Comparison of ENCODE assay signal across 8 mouse cellular contexts in the genomic region with DNA sequence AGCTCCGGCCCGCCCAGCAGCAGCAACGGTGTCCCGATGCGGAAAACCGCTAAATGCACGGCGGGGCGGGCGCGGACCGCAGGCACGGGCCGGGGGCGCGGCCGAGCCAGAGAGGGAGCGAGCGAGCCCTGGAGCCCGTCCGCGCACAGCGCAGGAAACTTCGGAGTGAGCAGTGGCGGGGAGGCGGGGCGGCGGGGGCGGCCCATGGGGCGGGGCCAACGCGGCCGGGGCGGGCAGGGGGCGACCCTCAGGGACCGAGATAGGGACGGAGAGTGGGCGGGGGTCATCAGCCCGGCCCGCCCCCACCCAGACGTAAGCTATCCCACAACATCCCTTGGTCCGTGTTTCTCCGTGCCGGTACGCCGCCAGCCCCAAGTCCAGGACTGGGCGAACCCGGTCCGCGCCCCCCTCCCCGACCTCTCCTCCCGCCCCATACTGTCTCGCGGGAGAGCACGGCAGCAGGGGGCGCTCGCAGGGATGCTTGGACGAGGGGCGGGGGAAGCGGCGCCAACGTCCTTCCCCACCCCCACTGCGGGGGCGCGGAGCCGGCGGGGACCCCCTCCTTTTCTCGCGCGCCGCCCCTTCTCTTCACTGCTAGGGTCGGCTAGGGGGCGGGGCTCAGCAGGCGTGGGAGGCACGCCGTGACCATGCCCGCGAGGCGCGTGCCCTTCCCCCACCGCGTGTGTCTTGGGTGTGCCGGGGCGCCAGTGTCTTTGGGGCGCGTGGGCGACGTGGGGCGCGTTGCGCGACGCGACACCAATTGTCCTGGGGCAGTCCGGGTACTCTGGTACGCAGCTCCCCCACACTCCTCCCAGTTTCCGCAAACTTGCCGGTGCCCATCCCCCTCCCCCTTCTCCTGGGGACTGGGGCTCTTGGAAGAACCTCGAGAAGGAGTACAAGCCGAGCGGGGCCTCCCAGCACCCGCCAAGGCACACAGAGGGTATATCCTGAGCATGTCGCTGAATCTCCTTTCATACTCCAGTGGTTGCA. TPM values are rescaled to one million over a fixed set of nuclear protein-coding genes. Genes with fewer than 3 reads are reported as not detected.
DNase-seq lines count a peak whose midpoint lies in the region; ATAC-seq and TF ChIP-seq lines count a peak whose summit lies in the region.

A gene (minus strand): TSS at position 167 of the 990 bp plus-strand sequence.

- H3K27ac ChIP-seq in cortical plate, adult 2 months (ENCODE audit: insufficient read depth, low read length), result peak within 1 kb of the TSS; percentile 74; the same call in 1 of the 2 replicates
- H3K27ac ChIP-seq in heart, adult 2 months, result no peak within 1 kb of the TSS; the same call in 1 of the 2 replicates
- no peak within 1 kb of the TSS for H3K27ac ChIP-seq in liver, embryonic 14.5 days

- H3K4me1 ChIP-seq in cortical plate, adult 2 months (ENCODE audit: control insufficient read depth, insufficient read depth, low read length), result peaks cover 7% of the 10 kb centered on the region
- H3K4me1 ChIP-seq in heart, adult 2 months (ENCODE audit: control insufficient read depth, insufficient read depth, low read length), result 0 out of 2 replicates have a peak, but pooled peaks cover 1% of the 10 kb centered on the region
- no peaks in the 10 kb centered on the region for H3K4me1 ChIP-seq in liver, embryonic 14.5 days (replicated peaks; ENCODE audit: control insufficient read depth in 2 of 2, insufficient read depth in 2 of 2, low read length in 1 of 2)

- no peaks in the 10 kb centered on the region for H3K9me3 ChIP-seq in liver, embryonic 14.5 days (ENCODE audit: control insufficient read depth, low read length)

- H3K36me3 ChIP-seq in heart, adult 2 months (ENCODE audit: control insufficient read depth, insufficient read depth, low read length), result no peaks in the 10 kb centered on the region
- no peaks in the 10 kb centered on the region for H3K36me3 ChIP-seq in liver, embryonic 14.5 days (replicated peaks; ENCODE audit: control insufficient read depth, insufficient read depth, low read depth)

- intact Hi-C loops in heart, adult 2 months (cut with DNase I), result loop anchor here (5.0 kb wide), 1 partner anchor 37 kb away; no protein-coding TSS in a partner anchor

- H3K79me2 ChIP-seq in heart, adult 2 months (replicated peaks; ENCODE audit: control insufficient read depth, insufficient read depth, low read length), result no peaks in the 10 kb centered on the region

- 2% methylated on average over 96 of the region's 103 CpGs for WGBS in heart, adult 2 months
- WGBS in liver, embryonic 14.5 days (ENCODE audit: insufficient replicate concordance), result under 1% methylated on average over 90 of the region's 103 CpGs

- DNase-seq in gastrocnemius, postnatal 10 days, result peak; percentile 57
- DNase-seq in gastrocnemius, adult 8-10 months (ENCODE audit: low spot score in 2 of 2), result no peak
- DNase-seq in heart, adult 2 months, result peak; percentile 47 to 51
- DNase-seq in kidney, postnatal 14 days, result peak; percentile 67
- no peak for DNase-seq in liver, embryonic 14.5 days (ENCODE audit: low read depth in 3 of 3, low spot score in 3 of 3)
- peak; percentile 67 for DNase-seq in ovary, postnatal 14 days (ENCODE audit: low spot score)
- DNase-seq in urinary bladder, postnatal 14 days (ENCODE audit: low spot score), result peak; percentile 55

- H3K4me3 ChIP-seq in cortical plate, adult 2 months (ENCODE audit: insufficient read depth, low read length), result peak within 1 kb of the TSS; percentile 38
- H3K4me3 ChIP-seq in heart, adult 2 months, result peak within 1 kb of the TSS; percentile 54
- peak within 1 kb of the TSS; percentile 41 to 51 for H3K4me3 ChIP-seq in liver, embryonic 14.5 days (ENCODE audit: insufficient read depth in 1 of 2, low read depth in 2 of 2, low read length in 2 of 2)

- peak; percentile 59 for ATAC-seq in liver, embryonic 14.5 days (ENCODE audit: insufficient read depth)

- TF ChIP-seq EP300 in heart, adult 2 months (IDR thresholded peaks at IDR 0.05; ENCODE audit: insufficient read depth, low read depth, low read length), result no peak
- TF ChIP-seq EP300 in liver, embryonic 14.5 days (IDR thresholded peaks at IDR 0.05; ENCODE audit: low read depth), result no peak

- H3K4me2 ChIP-seq in liver, embryonic 14.5 days (ENCODE audit: low read depth), result peak within 1 kb of the TSS; percentile 48

- H3K9ac ChIP-seq in heart, adult 2 months (ENCODE audit: low read depth, low read length), result peak within 1 kb of the TSS; percentile 56
- H3K9ac ChIP-seq in liver, embryonic 14.5 days (replicated peaks), result no peak within 1 kb of the TSS

- TF ChIP-seq CTCF in cortical plate, adult 2 months (IDR thresholded peaks at IDR 0.05; ENCODE audit: extremely low read depth, insufficient read depth, low read length), result no peak
- TF ChIP-seq CTCF in heart, adult 2 months (IDR thresholded peaks at IDR 0.05), result peak; percentile 57
- TF ChIP-seq CTCF in liver, embryonic 14.5 days (IDR thresholded peaks at IDR 0.05; ENCODE audit: low read depth), result peak; percentile 45

- H3K27me3 ChIP-seq in heart, adult 2 months (ENCODE audit: control insufficient read depth, insufficient read depth, low read length), result peaks cover 6% of the 10 kb centered on the region
- peaks cover 44% of the 10 kb centered on the region for H3K27me3 ChIP-seq in liver, embryonic 14.5 days (ENCODE audit: control insufficient read depth, insufficient read depth, low read length)

- TF ChIP-seq POLR2A in cortical plate, adult 2 months (IDR thresholded peaks at IDR 0.05; ENCODE audit: extremely low read depth, insufficient read depth, low read length), result no peak
- no peak for TF ChIP-seq POLR2A in heart, adult 2 months (IDR thresholded peaks at IDR 0.05; ENCODE audit: insufficient read depth, low read depth, low read length)

RNA-seq across cellular contexts. Expression of the gene that starts here (rescaled TPM):
- total RNA-seq in gastrocnemius, postnatal 10 days (2021), result 1 to 10 TPM; 3.2 to 7.0 TPM
- 1 to 10 TPM in 3 of 4 experiments, under 1 TPM in 1; 0.68 to 1.7 (median 1.6) TPM for total RNA-seq in gastrocnemius, adult 8-10 months (2022)
- 39.6 and 49.8 TPM in 2 replicates for polyA plus RNA-seq in cortical plate, adult 2 months (2012; rRNA removed)
- 1 to 10 TPM; 4.5 to 5.5 TPM for total RNA-seq in heart, adult 2 months (2021)
- polyA plus RNA-seq in heart, adult 2 months (2012; rRNA removed), result 20.4 and 23.2 TPM in 2 replicates
- 1.2 and 1.3 TPM in 2 replicates for polyA plus RNA-seq in liver, embryonic 14.5 days (2012; rRNA removed)
- 0.13 and 0.50 TPM in 2 replicates for polyA plus RNA-seq in liver, embryonic 14.5 days (2014; fragmentation: Nextera tagmentation; extraction: Ambion mirVana)

Comparison
In these comparisons a context has a peak if more than half of its experiments do, and no peak if none do; other contexts are left out.
1. DNase-seq: peak in gastrocnemius, postnatal 10 days (single experiment), heart, adult 2 months (2 of 2), kidney, postnatal 14 days (single experiment), ovary, postnatal 14 days (single experiment) and urinary bladder, postnatal 14 days (single experiment); none in gastrocnemius, adult 8-10 months (0 of 2) and liver, embryonic 14.5 days (0 of 3).
2. Peak in every context shown above with its lines, with median percentiles within 50 percentile points of each other: H3K4me3 ChIP-seq.